Mouse (Mus musculus): Measurements from ENCODE around the gene Mical3.
"Not testable (repeated sequence)": the region's sequence is repeated elsewhere in the genome, so short reads cannot be mapped to it uniquely, and the experiment has no call there.

Mical3 gene

GRCm38 (mm10) chr6:120932597-120932996, 198.2 kb downstream of the Mical3 start:
- no peak for DNase-seq (ENCODE audit: low spot score)

- no peak for DNase-seq (ENCODE audit: low spot score)
Observed at GRCm38 (mm10) chr6:120930450-120931306, 200.1 kb downstream of the Mical3 start.

- DNase-seq (ENCODE audit: low spot score): no peak
Observed at GRCm38 (mm10) chr6:120929421-120929820, 201.4 kb downstream of the Mical3 start.

GRCm38 (mm10) chr6:120927765-120928164, 203.0 kb downstream of the Mical3 start:
- DNase-seq (ENCODE audit: low spot score): no peak

GRCm38 (mm10) chr6:120926880-120927279, 203.9 kb downstream of the Mical3 start:
- no peak for DNase-seq (ENCODE audit: low spot score)

- DNase-seq (ENCODE audit: low spot score): not testable (repeated sequence)
Observed at GRCm38 (mm10) chr6:120924791-120925321, 205.9 kb downstream of the Mical3 start.

GRCm38 (mm10) chr6:120917975-120918374, 212.8 kb downstream of the Mical3 start:
- no peak for DNase-seq (ENCODE audit: low spot score)

- DNase-seq (ENCODE audit: low spot score): not testable (repeated sequence)
Observed at GRCm38 (mm10) chr6:120916972-120917881, 213.6 kb downstream of the Mical3 start.

GRCm38 (mm10) chr6:120916074-120916971, 214.5 kb downstream of the Mical3 start, which contains the start of gene Bid:
Bid (minus strand) TSS chr6:120916853.
- DNase-seq (ENCODE audit: low spot score): peak; percentile 85

GRCm38 (mm10) chr6:120915649-120915975, 215.2 kb downstream of the Mical3 start:
- DNase-seq (ENCODE audit: low spot score): no peak

- DNase-seq (ENCODE audit: low spot score): no peak
Observed at GRCm38 (mm10) chr6:120914911-120915648, 215.7 kb downstream of the Mical3 start.

- no peak for DNase-seq (ENCODE audit: low spot score)
Observed at GRCm38 (mm10) chr6:120914533-120914910, 216.3 kb downstream of the Mical3 start.

- DNase-seq (ENCODE audit: low spot score): no peak
Observed at GRCm38 (mm10) chr6:120913783-120914182, 217.0 kb downstream of the Mical3 start.

- DNase-seq (ENCODE audit: low spot score): no peak
Observed at GRCm38 (mm10) chr6:120912931-120913330, 217.9 kb downstream of the Mical3 start.

- no peak for DNase-seq (ENCODE audit: low spot score)
Observed at GRCm38 (mm10) chr6:120911213-120912007, 219.4 kb downstream of the Mical3 start.

GRCm38 (mm10) chr6:120909501-120909900, 221.3 kb downstream of the Mical3 start:
- DNase-seq (ENCODE audit: low spot score): no peak

- not testable (repeated sequence) for DNase-seq (ENCODE audit: low spot score)
Observed at GRCm38 (mm10) chr6:120907876-120908597, 222.8 kb downstream of the Mical3 start.

- DNase-seq (ENCODE audit: low spot score): no peak
Observed at GRCm38 (mm10) chr6:120906521-120906920, 224.3 kb downstream of the Mical3 start.

GRCm38 (mm10) chr6:120905111-120905510, 225.7 kb downstream of the Mical3 start:
- DNase-seq (ENCODE audit: low spot score): no peak
